Mouse (Mus musculus) ES-Bruce4 (cell line): ENCODE data around the gene Itgb2l. TPM values are rescaled to one million over a fixed set of nuclear protein-coding genes. Genes with fewer than 3 reads are reported as not detected.

Experiments used
- H3K27ac ChIP-seq: 2 replicates; pipeline ENCODE4 v1.5.1; 2012; ENCODE audit warnings: low read length, inconsistent platforms; ENCODE audit not compliant: insufficient read depth
- H3K27me3 ChIP-seq: 2 replicates; pipeline ENCODE4 v1.6.1; 2012; ENCODE audit warnings: mild to moderate bottlenecking, low read length, inconsistent platforms; ENCODE audit not compliant: control insufficient read depth, poor library complexity, insufficient read depth, severe bottlenecking
- H3K36me3 ChIP-seq: 2 replicates; pipeline ENCODE4 v1.6.1; 2012; ENCODE audit warnings: inconsistent platforms, mild to moderate bottlenecking, low read length, moderate library complexity; ENCODE audit not compliant: control insufficient read depth, poor library complexity, insufficient read depth, severe bottlenecking
- H3K4me1 ChIP-seq: one replicate; pipeline ENCODE4 v1.8.1; 2011; ENCODE audit warnings: low read length; ENCODE audit not compliant: control insufficient read depth, insufficient read depth
- H3K4me3 ChIP-seq: 2 replicates; pipeline ENCODE4 v1.5.1; 2011; ENCODE audit warnings: low read depth, mild to moderate bottlenecking, low read length
- H3K9ac ChIP-seq: 2 replicates; pipeline ENCODE4 v1.6.1; 2012; ENCODE audit warnings: low read depth, mild to moderate bottlenecking, inconsistent platforms; ENCODE audit not compliant: poor library complexity, severe bottlenecking
- H3K9me3 ChIP-seq: replicated peaks from 2 replicates; pipeline ENCODE4 v1.6.1; 2012; ENCODE audit warnings: mild to moderate bottlenecking, low read length, inconsistent platforms; ENCODE audit not compliant: control insufficient read depth, poor library complexity, insufficient read depth, severe bottlenecking
- CTCF ChIP-seq: IDR thresholded peaks from one replicate; pipeline ENCODE4 v1.8.1; 2011; ENCODE audit warnings: low read depth, low read length
- EP300 ChIP-seq: IDR thresholded peaks from 2 replicates; pipeline ENCODE4 v1.6.1; 2011; ENCODE audit warnings: low read depth, low read length; ENCODE audit not compliant: insufficient read depth
- POLR2A ChIP-seq: IDR thresholded peaks from one replicate; pipeline ENCODE4 v1.8.1; 2011; ENCODE audit warnings: low read length; ENCODE audit not compliant: insufficient read depth
- polyA plus RNA-seq: library from polyadenylated mRNA; stranded (reverse); fragments of >200 nt; gene quantifications from 2 replicates; pipeline ENCODE4 v1.2.4, GENCODE M21; 2011; ENCODE audit warnings: low read depth; ENCODE audit not compliant: missing spikeins, insufficient read depth, insufficient read length

The Itgb2l gene
- polyA plus RNA-seq, result not detected in 2 replicates

DNA sequence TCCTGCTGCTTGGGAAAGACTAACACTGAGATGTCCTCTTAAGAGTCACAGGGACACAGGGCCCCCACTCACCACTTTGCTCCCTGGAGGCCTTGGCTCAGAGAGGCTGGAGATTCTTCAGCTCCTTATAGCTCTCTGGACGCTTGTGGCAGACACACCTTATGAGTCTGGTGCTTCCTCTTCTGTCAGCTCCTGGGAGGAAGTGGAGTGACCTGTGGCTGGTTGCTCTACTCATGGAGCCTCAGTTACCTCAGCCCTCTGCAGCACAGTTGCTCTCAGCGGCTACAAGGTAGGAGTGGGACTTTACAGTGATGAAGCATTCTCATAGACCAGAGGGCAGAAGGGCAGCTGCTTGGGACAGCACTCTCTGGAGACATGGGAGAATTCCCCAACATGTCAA lies at the start of gene Itgb2l:
Itgb2l (minus strand) TSS at position 152 of the 400 bp plus-strand sequence.
- Histone ChIP-seq H3K27me3 (no peaks in the 10 kb centered on the region), H3K4me3 (no peak within 1 kb of the TSS), H3K4me1 (no peaks in the 10 kb centered on the region), H3K27ac (no peak within 1 kb of the TSS), H3K36me3 (no peaks in the 10 kb centered on the region), H3K9me3 (no peaks in the 10 kb centered on the region), H3K9ac (no peak within 1 kb of the TSS)
- no peak for TF ChIP-seq EP300
- no peak for TF ChIP-seq POLR2A
- no peak for TF ChIP-seq CTCF

DNA sequence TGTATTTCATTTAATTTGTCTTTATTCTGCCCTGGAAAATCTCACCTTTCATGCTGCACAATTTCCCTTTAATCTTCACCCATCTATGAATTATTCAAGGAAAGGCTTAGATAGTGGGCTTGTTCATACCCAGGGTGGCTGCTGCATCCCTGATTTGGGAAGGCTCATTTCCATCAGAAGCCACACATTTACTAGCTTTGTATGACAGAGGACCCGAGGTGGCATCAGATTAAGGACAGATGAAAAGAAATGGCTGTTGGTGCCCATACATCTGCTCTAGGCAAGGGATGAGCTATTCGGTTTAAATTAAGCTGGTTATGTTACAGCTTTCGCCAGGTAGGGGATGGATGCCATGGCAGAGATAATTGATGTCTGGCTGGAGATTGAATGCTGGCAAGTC lies 48.1 kb upstream of the Itgb2l start:
- Histone ChIP-seq H3K9ac (no peak overlapping the region), H3K4me1 (no peaks in the 10 kb centered on the region), H3K9me3 (no peaks in the 10 kb centered on the region), H3K36me3 (no peaks in the 10 kb centered on the region), H3K4me3 (no peak overlapping the region), H3K27me3 (no peaks in the 10 kb centered on the region), H3K27ac (no peak overlapping the region)
- no peak for TF ChIP-seq POLR2A
- no peak for TF ChIP-seq CTCF
- no peak for TF ChIP-seq EP300

DNA sequence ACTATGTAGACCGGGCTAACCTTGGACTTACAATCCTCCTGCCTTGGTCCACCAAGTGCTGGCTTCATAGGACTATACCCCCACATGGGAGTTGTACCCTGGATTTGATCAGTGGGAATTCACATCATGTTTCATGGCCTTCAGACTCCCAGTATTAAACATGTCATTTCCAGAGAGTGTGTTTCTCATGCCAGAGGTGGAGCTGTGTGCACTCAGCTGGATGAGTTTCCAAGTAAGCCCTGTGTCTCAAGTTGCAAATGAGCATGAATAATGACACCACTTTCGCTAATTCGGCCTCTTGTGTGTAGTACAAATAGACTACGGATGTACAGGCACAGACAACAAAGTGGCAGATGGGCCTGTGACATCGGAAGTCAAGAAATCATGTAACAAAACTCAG lies 44.6 kb upstream of the Itgb2l start:
- no peak overlapping the region for H3K27ac ChIP-seq
- H3K4me3 ChIP-seq, result no peak overlapping the region
- no peaks in the 10 kb centered on the region for H3K27me3 ChIP-seq
- TF ChIP-seq CTCF (no peak), EP300 (no peak), POLR2A (no peak)
- no peaks in the 10 kb centered on the region for H3K36me3 ChIP-seq
- H3K9me3 ChIP-seq, result no peaks in the 10 kb centered on the region
- no peak overlapping the region for H3K9ac ChIP-seq
- no peaks in the 10 kb centered on the region for H3K4me1 ChIP-seq

DNA sequence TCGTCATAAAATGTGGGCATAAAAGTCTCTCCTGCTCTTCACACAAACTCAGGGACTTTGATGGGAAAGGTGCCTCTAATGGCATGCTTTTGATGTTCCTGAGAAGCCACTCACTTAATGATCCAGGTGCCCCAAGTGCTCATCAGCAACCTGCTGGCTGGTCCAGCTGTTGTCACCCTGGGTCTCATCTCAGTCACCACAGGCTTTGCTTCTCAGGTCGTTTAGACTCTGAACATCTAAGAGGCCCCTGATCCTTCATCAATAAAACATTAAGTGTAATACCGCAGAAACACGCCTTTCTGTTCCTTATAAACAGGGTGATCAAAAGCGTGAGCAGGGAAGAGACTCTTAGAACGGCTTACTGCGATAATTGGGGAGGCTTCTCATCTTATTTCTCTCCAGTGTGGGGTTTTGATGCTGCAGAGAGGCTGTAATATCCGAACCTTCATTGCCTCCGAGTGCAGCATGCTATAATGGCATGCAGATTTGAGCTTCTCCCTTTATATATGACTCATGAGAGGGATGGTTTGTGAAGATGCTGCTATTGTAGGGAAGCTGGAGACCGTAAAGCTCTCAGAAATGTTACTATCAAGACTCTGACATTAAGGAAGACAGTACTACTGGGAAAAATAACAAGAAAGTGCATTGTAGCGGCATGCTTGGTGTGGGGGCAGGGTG lies 43.7 kb upstream of the Itgb2l start:
- H3K27me3 ChIP-seq, result no peaks in the 10 kb centered on the region
- no peaks in the 10 kb centered on the region for H3K9me3 ChIP-seq
- H3K4me1 ChIP-seq, result no peaks in the 10 kb centered on the region
- no peak overlapping the region for H3K27ac ChIP-seq
- H3K9ac ChIP-seq, result no peak overlapping the region
- TF ChIP-seq POLR2A, result no peak
- H3K36me3 ChIP-seq, result no peaks in the 10 kb centered on the region
- no peak overlapping the region for H3K4me3 ChIP-seq

GRCm38 (mm10) chr16:96481791-96482190 lies 38.4 kb upstream of the Itgb2l start:
- no peaks in the 10 kb centered on the region for H3K9me3 ChIP-seq
- no peaks in the 10 kb centered on the region for H3K4me1 ChIP-seq
- TF ChIP-seq EP300 (no peak), CTCF (no peak), POLR2A (no peak)
- H3K4me3 ChIP-seq, result no peak overlapping the region
- H3K27me3 ChIP-seq, result no peaks in the 10 kb centered on the region; the same call in 1 of the 2 replicates
- H3K27ac ChIP-seq, result no peak overlapping the region
- H3K36me3 ChIP-seq, result no peaks in the 10 kb centered on the region
- no peak overlapping the region for H3K9ac ChIP-seq

- TF ChIP-seq CTCF, result no peak
- TF ChIP-seq POLR2A, result no peak
- TF ChIP-seq EP300, result no peak
- H3K4me3 ChIP-seq, result no peak overlapping the region
- H3K27me3 ChIP-seq, result no peaks in the 10 kb centered on the region; the same call in 1 of the 2 replicates
- H3K9ac ChIP-seq, result no peak overlapping the region
- H3K27ac ChIP-seq, result no peak overlapping the region
- no peaks in the 10 kb centered on the region for H3K4me1 ChIP-seq
- no peaks in the 10 kb centered on the region for H3K9me3 ChIP-seq
- no peaks in the 10 kb centered on the region for H3K36me3 ChIP-seq
These were observed 30.8 kb upstream of the Itgb2l start for GRCm38 (mm10) chr16:96474185-96474584.
